Mouse (Mus musculus) testis, adult 2 months (tissue): ENCODE measurements around the gene Smim22.

ENCODE experiments used
- CTCF ChIP-seq: fragments of 200-500 bp; IDR thresholded peaks from 2 replicates; pipeline ENCODE4 v1.5.1; 2012; ENCODE audit warnings: low read depth, mild to moderate bottlenecking, inconsistent platforms, low read length, moderate library complexity; ENCODE audit not compliant: control insufficient read depth, insufficient read depth, insufficient replicate concordance
- POLR2A ChIP-seq: fragments of 200-500 bp; IDR thresholded peaks from 2 replicates; pipeline ENCODE4 v1.6.1; 2012; ENCODE audit warnings: low read depth, mild to moderate bottlenecking, inconsistent platforms, low read length, moderate library complexity; ENCODE audit not compliant: control insufficient read depth

DNA sequence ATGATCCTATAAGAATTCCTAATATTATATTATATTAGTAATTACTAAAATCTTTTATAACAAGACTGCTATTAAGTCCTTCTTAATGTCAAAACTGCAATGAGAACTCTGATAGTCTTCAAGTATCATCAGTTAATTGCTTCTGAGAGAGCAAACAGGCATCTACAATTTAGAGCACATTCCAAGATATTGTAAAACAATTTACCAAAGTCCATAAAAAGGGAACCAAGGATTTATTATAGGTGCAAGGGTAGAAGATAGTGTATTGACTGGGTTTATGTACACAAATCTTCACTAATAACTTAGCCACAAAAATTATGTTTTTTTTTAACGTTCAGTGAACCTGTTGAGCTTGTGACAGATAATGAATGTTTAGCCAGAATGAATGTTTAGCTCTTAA lies 8.1 kb upstream of the Smim22 start:
- TF ChIP-seq POLR2A, result no peak
- no peak for TF ChIP-seq CTCF
